Mouse (Mus musculus) urinary bladder, postnatal 36 days (tissue): Measurements from ENCODE around the gene BC048562.

Experiments used
- DNase-seq, 2 experiments: peaks; one replicate each; pipeline ENCODE4 v3.0.0; 2022; ENCODE audit warnings: low spot score in 2 of 2, mixed read lengths in 1 of 2

Gene BC048562

DNA sequence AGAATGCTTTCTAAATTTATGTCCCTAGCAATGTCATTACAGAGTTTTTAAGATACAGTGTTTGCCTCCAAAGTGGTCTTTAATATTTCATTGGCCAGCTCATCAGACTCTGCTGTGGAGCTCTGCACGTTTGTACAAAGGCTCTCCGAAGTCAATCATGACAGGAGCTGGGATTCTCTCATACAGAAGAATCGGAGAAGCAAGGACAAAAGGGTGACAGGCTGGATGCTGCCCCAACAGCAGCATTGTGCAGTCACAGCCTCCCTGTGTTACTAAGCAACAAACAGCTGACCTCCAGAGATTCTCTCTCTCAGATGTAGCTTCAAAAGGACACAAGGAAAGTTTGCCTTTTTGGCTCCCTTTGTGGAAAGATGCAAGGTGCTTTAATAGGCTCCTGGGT is at the start of gene BC048562:
TSS of gene BC048562 (plus strand) at position 301 of the 400 bp plus-strand sequence.
- no peak for DNase-seq

DNA sequence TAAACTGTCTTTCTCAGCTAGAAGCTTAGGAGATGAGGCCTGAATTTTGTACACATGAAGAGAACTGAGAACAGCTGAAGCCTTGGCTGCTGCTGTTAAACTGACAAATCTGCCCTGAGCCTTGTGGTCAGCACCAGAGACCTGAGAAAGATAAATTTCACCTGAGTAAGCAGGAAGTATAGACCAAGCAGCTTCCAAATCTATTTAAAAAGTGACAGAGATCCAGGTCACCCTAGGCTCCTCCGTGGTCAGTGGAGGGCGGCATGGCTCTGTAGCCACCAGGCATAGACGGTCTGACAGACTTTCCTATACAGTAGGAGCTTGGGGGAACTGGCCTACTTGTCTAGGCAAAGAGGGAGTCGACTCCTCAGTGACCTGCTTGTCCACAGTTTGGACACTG is 49.5 kb upstream of the BC048562 start:
- no peak for DNase-seq

DNA sequence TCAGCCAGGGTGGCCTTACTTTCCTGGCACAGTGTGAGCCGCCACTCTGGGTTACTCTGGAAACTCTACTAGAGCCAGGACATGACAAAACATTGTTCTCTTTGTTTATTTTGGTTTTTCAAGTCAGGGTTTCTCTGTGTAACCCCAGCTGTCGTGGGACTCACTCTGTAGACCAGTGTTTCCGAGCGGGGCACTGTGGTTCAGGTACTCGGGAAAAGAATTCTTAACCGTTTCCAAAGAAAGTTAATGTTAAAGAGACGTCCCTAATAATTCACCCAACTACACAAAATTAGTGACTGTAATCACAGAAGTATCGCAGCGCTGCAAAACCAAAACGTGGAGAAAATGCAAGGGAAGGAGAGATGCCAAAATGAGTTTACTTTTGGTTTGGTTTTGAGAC is 47.7 kb upstream of the BC048562 start:
- DNase-seq: no peak

DNA sequence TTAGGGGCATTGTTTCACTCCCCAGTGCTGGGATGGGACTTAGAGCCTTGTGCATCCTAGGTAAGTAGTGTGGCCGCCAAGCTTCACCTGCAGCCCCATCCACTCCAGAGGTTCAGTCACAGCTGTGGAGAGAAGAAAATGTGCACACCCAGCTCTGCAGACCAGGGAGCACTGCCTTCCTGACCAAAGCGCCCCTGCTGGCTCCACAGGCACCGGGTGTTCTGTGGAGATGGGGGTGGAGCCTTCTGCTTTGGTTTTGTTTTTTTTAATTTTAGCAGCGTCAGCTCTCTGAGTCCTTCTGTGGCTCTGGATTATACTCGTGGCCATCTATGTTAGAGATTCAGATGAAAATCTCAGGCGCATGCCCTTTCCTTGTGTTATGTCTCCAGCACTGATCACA is 47.1 kb upstream of the BC048562 start:
- DNase-seq: no peak

DNA sequence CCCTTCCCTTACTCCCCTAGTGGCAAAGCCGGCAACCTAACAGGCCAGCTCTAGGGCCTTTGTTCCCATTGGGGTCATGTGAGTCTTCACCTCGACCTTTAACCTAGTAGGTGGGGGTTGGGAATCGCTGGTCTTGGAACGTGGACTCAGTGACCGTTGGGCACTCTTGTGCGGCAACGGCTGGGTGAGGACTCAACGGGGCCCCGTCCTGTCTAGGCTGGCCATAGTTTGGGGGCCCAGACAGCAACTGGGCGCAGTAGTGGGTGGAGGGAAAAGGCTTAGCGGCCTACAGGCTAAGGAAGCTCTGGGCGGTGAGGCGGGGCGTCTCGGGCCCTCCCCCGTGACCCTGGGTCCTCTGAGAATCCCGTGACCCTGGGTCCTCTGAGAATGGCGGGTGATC is 43.6 kb upstream of the BC048562 start, which contains the start of gene 1700102P08Rik:
TSS of gene 1700102P08Rik (plus strand) at position 130 of the 400 bp plus-strand sequence.
- no peak for DNase-seq

DNA sequence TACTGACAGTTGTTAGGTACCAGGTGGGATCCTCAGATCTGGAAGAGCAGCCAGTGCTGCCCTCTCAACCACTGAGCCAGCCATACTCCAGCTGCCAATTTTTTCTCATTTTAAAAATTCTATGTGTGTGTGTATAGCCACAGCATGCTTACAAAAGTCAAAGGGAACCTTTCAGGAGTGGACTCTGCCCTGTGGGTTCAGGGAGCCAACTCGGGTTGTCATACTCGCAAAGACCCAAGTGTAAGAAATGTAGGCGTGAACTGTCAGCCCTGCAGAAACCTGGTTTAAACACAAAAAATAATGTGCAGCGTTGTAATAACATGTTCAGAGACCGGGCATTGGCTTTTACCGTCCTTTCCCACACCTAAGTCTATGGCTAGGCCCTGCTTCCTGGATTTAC is 42.1 kb upstream of the BC048562 start:
- DNase-seq: no peak

DNA sequence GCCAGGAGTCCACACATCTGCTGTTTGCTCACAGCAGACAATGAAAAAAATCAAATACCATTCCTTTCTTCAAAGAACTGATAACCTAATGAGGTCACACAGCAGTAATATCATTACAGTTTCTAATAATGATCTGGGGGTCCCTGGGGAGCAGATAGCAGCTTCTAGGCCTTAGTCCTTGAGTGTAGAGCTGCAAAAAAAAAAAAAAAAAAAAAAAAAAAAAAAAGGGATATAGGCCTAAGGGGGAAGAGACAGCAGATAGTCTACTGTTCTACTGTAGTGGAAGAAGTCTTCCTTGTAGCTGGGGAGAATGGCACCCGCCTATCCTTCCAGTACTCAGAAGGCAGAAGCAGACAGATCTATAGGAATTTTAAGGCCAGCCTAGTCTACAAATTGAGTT is 40.9 kb upstream of the BC048562 start:
- no peak for DNase-seq

DNA sequence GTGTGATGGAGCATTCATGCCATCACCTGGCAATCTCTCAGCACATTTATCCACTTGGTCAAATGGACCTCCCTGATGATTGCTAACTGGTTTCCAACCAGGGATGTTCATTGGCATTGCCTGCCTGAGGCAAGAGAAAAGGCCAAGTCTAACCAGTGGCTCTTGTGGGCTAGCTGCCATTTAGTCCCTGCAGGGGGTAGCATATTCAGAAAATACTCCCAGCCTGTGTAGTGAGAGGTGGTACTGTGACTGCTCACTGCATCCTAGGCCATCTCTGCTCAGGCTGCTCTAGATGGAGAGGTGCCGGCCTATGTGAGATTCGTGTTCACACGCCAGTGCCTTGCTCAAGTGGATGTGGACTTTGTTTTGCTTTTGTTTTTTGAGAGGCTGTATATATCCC is 38.0 kb upstream of the BC048562 start:
- DNase-seq: no peak

DNA sequence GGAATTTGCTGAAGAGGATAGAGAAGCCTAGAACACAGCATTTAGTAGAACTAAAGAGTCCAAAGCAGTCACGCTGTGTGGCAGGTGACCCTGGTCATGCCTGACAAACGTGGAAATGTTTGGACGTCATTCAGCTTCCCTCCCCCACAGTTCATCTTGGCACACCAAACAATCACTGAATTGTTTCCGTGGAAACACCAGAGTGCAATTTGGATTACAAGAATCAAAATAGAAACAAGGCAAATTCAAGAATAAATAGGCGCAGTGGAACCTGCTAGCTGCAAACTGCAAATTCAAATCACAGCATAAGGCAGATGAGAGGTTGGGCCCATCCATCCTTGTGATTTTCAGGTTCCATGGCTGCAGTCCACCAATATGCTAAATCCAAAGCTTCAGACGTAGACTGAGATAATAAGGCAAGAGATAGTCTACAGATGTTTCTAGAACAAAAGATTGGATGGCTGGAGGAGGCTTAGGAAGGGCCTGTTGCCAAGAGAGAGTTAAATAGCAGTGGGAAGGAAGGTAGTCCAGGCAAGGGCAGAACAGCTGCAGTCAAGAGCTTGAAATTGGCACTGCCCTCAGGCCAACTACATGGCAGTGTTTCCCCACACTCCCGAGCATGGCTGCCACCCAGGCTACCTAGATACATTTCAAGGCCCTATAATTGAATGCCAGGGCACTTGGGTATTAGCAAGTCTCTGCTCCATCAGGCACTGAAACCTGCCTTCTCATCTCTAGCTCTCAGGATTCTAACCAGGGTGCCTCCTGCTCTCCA is 34.9 kb upstream of the BC048562 start:
- DNase-seq: peak in 1 of 2 experiments; percentile 25

DNA sequence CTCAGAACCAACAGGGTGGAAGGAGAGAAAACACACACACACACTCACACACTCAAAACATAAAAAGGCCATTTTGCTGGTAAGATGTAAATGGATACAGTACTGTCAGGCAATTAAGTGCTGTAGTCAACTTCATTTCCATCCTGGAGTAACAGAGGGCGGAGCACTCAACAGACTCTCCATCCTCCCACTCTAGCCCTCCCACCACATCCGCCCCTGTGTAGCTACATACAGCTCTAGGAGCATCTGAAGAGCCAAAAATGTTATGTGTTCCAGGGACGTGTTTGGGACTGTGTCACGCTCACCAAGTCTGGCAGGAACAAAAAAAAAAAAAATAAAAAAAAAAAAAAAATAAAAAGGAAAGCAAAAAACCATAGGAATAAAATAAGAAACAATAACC is 33.2 kb upstream of the BC048562 start:
- no peak for DNase-seq

DNA sequence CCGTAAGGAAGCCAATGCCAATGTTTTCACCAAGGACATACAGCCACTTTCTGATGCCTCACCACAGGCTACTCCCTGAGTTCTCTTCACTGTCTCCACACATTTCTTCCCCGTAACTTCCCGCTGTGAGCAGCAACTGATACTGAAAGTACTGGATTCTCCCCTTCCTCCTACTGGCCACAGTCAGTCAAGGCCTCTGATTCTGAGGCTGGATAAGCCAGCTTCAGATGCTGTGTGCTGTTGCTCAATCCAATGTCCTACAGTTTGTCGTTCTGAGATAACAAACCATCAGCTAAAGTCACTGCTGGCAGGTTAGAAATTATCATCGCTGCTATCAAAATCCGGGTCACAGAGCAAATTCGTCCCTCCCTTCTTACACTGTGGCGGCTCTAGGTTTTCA is 31.8 kb upstream of the BC048562 start:
- no peak for DNase-seq

DNA sequence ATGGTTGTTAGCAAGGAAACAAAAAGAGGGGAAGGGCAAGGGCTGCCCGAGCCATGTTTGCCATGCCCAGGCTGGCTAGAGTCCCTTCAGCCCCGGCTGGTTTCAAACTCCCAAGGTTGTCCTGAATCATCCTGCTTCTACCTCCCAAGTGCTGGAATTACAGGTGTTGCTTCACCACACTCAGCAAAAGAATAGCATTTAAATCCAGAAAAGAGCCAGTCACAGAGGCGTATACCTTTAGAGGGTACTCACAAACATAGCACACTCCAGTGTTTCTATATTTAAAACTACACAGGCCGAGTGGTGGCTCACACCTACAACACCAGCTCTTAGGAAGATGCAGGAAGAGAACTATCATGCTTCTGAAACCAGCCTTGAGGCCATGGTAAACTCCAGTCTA is 26.7 kb upstream of the BC048562 start:
- no peak for DNase-seq

DNA sequence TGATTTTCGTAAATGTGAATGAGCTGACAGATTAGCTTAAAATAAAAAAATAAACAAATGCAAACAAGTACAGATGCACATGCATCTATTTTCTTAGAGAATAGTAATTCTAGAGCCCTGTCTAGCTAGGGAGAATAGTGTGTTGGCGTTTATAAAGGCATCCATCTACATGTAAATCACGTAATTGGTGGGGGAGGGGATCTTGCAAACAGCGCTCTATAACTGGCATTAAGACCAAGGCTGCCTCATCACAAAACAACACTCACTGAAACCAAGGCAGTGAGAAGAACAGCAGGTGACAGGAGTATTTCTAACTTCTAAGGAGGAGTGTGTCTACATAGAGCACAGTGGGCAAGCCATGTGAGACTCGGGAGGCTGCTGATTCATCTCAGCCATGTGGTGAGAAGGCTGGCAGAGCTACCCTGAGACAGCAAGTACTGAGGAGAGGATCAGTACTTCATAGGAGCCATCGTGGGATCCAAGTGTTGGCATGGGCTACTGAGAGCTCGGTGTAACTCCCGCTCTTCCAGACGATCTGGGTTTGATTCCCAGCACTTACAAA is 24.8 kb upstream of the BC048562 start:
- no peak for DNase-seq

DNA sequence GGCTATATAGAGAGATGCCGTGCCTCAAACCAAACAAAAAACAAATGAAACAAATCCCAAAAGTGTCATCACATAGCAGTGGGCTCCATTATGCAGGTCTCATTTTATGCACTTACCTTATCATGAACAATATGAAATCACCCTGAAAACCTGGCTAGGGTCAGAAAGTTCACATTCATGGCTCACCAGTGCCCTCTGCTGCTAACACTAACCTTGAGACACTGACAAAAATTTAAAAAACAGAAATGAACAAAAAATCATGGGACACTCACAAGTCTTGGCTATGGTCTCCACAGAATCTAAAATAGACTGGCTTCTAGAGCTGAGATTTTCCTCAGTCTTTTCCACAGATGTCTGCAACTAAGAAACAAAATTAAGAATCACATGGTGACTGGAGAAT is 24.1 kb upstream of the BC048562 start:
- DNase-seq: no peak

DNA sequence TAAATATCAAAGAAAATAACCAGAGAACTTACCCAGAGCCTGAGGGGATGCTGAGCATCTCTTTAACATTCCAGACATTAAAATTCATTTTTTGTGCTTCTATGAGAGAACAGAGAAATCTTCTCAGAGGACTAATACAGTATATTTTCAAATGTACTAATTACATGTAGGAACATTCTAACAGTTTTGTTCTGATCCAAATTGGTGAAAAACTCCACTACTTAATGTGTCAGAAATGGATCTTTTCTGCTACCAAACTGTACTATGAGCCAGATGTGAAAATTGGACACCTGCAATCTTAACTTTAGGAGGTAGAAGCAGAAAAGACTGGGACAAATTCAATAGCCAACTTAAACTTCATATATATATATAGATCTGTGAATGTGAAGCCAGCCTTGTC is 7.9 kb upstream of the BC048562 start, which contains the start of gene Ccdc36:
TSS of gene Ccdc36 (minus strand) at position 101 of the 400 bp plus-strand sequence.
- no peak for DNase-seq

DNA sequence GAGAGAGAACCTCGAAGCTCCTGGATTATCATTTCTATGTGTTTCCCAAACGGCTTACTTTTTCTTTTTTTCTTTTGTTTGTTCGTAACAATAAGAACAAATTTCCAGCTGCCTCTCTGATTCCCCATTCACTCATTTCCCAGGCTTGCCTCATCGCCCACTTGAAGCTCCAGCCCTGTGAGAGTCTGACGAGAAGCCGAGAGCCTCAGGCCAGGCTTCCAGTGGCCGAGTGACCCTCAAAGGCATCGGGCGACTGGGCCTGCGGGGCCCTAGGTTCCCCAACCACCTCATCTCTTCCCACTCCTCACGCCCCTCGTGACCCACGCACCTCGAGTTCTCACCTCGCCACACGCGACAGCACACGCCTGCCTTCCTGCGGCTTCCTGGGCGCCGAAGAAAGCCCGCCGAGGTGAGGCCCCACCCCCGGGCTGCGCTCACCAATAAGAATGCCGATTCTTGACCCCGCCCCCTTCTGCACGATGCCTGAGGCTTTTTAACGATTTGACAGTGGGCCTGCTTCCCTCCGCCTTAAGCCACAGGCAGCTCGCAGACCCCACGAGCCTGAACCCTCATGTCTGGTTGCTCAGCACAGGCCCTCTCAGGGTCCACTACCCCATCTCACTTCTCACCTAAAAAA is 4.7 kb upstream of the BC048562 start:
- DNase-seq: no peak

DNA sequence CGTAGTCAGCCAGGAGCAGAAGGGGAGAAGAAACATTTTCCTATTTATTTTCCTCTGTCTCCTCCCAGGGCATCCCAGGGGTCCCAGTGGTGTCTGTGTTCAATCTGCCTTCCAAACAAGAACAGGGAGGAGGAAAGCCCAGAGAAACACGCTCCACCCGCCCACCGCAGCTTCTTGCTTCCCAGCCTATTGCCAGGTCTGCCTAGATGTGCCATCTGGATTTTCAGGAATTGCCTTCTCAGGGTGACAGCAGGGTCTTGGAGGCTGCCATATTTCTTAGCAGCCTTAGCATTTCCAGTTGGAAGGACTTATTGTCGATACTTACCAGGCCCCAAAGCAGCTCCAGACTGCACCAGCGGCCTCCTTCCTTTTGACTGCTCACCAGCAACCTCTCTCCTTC is 2.9 kb downstream of the BC048562 start:
- DNase-seq: no peak

DNA sequence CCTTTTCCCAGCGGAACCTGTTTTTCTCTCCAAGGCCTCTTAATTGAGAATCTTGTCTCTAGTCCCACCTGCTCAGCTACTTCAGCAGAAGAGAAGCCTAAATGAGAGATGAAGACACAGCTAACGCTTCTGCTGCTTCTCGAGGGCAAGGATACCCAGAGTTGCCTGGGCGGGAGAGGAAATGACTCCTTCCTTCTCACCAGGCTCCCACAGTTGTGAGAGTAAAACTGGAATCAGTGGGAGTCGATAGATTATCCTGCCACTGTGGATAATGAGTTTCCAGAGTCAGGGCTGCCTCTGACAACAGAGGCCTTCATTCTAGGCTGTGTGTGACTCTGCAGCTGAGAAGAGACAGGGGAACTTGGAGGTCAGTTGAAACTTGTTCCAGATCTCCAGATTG is 4.2 kb downstream of the BC048562 start:
- no peak for DNase-seq

DNA sequence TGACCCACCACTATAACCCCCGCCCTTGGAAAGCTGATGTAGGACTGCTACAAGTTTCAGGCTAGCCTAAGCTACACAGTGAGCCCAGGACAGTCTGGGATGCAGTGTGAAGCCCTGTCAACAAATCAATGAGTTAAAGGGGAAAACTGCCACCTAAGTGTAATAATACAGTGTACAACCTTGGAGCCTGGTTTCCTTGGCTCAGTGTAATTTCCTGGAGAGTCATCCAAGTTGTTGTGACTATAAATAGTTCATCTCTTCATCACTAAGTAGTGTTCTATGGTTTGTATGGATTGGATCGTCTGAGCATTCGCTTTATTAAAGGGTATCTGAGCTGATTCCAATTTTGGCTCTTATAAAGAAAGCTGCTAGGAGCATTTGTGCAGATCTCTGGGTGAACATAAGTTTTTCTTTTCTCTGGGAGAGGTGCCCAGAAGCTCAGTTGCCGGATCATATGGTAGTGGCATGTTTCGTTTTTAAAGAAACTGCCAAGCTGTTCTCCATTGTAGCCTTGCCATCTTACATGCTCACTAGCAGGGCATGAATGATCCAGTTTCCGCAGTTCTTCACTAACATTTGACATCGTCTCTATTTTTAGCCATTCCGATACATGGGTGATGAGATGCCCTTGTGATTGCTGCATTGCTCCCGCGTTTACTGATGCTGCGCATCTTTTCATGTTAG is 5.1 kb downstream of the BC048562 start:
- no peak for DNase-seq

DNA sequence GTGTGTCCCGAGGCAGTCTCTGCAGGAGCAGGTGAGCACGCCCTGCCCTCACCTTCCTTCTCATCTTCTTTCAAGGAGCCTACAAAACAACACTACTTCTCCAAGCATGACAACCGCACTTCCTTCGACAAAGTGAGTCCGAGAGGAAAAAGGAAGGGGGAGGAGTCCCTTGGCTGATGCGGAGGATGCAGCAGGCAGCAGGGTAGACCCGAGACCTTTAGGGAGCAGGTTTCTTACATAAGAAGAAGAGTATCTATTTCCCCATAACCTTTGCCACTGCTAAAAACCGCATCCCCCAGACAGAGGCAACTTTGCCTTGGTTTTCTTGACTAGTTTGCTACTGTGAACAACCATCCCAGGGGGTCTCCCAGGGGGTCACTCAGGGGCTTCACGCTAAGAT is 8.8 kb downstream of the BC048562 start:
- no peak for DNase-seq

DNA sequence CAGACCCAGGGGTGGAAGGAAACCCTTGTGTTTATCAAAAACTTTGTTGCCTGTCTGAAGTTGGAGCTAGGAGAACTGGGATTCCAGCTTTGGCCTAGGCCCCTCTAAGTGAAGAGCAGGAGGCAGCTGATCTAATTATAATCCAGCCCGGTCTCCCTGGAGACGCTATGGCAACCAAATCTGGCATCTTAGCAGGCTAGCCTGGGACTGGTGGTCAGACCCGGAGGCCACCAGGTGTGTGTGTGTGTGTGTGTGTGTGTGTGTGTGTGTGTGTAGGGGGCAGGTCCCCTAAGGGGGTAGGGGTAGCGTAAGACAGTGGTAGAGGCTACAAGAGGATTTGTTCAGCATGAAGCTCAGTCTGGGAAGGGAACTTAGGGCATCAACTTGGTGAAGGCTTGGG is 13.6 kb downstream of the BC048562 start:
- DNase-seq: no peak
